Mouse (Mus musculus) gonadal fat pad, adult 2 months (tissue): ENCODE data around the gene Tmem52b. TPM values are rescaled to one million over a fixed set of nuclear protein-coding genes. Genes with fewer than 3 reads are reported as not detected.
A peak's percentile ranks its signal among the peaks of the same experiment; 100 is the strongest.

Source experiments
- DNase-seq: peaks from one replicate; pipeline ENCODE4 v3.0.0-alpha.2; 2012; ENCODE audit warnings: low read depth
- polyA plus RNA-seq: library from polyadenylated mRNA; depleted of rRNA; stranded (reverse); fragments of >200 nt; gene quantifications from 2 replicates; pipeline ENCODE4 v1.2.3, GENCODE M21; 2012; rRNA removed

The Tmem52b gene
- polyA plus RNA-seq, 1 experiment: 0.07 TPM

DNA sequence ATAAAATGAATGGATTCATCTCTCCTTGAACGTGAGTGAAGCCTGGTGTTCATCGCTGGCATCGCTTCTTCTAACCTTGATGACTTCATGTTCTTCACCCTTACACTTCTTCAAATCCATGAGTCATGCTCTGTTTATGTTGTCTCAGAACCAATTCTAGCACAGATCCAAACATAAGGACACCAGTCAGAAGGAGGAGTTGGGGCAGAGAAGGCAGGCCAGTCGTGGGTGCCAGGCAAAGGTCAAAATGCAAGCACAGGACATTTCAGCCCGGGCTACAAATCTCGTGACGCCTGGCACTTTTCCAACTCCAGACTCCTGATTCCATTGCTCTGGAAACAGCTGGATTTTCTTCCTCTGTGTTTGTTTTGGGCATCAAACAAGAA is 20.2 kb downstream of the Tmem52b start:
- peak; percentile 78 for DNase-seq

DNA sequence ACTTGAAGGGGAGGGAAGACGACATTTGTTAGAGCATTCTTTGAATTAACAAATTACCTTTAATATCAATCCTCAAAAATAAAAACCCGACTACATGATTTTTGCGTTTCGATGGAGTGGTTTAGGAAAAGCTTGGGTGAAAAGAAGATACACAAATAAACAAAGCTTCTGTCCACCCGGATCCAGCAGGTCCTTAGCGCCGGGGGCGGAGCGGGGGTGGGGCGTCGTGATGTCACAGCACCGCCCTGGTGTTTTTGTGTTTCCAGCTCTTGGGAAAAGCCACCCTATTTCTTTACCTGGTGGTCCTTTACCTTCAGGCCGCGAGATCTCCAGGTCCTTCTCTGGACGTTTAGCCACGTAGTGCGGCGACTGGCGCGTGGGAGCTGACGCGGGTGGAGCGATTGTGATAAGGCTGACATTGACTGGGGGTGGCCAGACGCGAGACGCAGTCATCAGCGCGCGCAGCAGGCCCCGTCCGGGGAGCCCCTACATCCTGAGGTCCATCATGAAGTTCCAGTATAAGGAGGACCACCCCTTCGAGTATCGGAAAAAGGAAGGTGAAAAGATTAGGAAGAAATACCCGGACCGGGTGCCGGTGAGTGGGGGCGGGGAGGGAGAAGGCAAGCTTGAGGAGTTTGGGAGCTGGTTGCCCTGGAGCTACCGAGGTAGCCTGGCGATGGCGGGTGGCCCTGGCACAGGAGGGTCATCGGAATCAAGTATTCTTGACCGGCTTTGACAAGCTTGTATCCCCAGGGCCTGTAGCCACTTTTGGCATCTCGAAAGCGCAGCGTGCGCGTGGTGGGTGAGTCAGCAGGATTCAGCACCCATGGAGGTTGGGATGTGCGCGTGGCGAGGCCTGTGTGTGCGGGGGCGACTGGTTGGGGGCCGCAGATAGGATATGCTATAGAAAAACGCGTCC is 20.8 kb downstream of the Tmem52b start, which contains the start of gene Gabarapl1:
Gabarapl1 (plus strand) TSS at position 219 of the 919 bp plus-strand sequence.
- DNase-seq: no peak

DNA sequence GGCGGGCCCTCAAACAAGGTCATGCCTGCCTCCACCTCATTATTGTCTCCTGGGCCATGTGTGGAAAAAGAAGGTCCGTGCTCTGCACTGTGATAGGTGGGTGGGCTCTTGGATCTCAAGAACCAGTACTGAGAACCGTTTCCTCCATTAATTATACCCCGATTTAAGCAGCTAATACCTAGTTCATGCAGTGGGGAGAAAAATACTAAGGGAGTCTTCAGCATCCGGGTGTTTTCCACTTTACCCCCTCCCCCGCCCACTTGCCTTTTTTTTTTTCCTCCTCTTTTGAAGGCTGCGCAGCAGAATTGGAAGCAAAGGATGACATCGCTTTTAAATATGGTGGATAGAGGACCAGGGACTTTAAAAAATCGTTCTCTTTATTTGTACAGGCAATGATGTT is 21.7 kb downstream of the Tmem52b start:
- no peak for DNase-seq

DNA sequence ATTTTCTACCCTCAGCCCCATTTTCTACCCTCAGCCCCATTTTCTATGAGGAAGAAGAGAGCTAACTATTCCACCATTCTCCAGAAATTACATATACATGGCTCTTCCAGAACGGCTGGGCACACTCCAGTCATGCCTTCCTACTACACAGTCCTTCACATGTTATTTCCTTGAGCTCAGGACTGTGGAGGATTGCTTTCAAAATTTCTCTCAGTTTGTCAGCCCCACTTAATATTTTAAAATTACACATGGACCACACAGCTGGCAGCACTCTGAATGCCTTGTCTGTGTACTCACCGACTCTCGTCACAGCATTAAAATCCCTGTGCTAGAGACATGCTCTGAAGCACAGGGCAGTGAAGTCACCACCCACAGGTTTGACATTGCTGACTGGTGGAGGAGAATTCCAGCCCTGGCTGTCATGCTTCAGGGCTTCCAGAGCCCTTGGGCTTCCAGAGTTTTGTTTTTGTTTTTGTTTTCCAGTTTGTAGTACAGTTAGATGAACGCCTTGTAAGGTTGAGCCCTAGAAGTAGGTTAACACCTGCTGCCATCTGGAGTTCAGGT is 22.4 kb downstream of the Tmem52b start:
- no peak for DNase-seq

DNA sequence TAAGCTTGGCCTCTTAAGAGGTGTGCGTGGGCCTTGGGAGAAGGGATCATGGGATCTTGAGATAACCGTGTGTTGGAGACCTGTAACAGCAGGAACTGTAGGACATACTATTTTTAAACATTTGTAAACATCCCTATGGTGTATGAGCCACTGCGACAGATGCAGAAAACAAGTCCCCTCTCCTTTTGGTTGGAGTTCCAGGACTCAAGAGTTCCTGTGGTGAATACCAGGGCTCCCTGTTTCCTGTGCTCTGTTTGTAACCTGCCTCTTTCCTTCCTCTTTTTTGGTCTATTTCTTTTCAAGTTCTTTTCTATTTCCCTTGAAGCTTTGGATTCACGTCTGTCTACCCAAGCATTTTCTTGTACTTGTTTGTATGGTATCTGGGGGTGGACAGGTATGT is 23.4 kb downstream of the Tmem52b start:
- no peak for DNase-seq

DNA sequence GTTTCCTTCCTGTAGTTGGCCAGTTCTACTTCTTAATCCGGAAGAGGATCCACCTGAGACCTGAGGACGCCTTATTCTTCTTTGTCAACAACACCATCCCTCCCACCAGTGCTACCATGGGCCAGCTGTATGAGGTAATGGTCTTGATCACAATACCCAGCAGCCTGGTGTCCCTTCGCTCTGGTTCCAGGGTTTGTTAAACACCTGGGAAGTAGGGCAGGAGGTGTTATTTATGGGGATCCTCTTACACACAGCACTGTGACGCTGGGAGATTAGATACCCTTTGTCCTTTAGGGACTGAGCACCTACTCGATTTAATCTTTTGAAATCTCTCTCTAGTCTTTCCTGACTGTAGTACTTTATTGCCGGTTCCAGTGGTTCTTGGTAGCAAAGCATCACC is 26.2 kb downstream of the Tmem52b start:
- no peak for DNase-seq

DNA sequence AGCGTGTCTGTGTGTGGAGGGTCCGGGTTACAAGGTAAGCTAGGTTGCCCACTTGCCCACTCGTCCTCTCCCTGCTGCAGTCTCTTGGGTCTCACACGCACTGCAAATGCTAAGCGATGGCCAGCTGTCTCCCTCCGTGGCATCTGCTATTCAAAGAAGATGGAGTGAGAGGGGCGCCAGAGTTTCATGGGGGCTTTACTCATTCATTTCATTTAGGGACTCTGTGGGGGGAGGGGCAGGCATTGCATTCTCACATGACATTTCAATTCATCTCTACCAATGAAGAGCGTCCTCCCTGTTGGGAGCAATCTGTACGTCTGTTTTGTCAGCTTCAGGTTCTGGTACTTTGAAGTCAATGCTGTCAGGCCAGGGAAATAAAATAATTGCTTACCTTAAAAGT is 29.6 kb downstream of the Tmem52b start:
- DNase-seq: no peak

DNA sequence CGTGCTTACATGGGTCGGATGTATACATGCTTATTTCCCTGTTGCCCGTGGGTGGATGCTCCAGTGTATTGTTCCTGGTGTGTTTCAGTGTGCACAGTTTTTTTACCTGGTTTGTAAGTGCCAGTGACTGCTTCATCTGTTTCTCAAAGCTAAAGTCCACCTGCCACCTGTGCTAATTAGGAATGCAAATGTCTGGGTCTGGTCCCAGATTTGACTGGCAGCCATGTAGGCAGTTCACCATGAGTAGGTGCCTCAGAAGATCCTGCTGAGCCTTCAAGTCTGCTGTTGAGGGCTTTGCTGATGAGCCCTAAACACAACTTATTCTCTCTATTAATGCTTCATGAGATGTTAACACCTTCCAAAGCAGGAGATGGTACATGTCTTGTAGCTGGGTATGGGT is 30.2 kb downstream of the Tmem52b start:
- no peak for DNase-seq

DNA sequence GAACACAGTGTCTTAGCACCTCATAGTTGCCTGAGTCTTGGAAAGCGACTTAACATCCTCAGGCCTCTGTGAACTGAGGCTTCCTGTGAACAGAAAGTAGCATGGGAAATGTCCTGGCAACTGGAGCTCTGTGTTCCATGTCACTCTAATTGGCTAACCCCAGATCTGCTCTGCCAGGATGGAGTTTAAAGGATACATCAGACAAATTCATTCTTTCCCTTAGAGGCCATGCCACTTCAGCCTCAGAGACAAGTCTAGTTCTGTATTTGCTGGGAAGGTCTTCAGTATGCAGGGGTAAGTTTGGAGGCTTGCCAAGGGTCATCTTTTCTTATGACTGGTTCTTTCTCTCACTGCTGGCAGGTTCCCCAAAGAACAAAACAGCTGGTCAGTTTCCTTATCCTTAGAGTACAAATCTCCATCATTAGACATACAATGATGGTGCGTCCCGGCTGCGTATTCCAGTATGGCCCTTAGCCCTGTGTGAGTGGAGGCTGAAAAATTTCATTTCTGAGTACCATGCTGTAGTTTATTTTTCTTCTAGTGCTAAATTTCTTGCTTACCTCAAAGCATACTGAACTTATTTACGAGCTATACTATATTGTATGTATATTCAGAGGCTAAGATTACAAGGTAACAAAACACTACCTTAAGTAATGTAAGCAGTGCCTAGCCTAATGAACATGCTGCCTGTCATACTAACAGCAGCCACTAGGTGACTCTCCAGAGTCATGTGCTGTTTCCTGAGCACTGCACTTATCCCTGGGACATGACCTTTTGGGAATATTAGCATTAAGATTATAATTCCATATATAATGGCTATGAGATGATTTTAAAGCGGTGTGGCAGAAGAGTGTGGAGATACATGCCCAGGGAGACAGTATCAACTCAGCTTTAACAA is 31.6 kb downstream of the Tmem52b start:
- no peak for DNase-seq

DNA sequence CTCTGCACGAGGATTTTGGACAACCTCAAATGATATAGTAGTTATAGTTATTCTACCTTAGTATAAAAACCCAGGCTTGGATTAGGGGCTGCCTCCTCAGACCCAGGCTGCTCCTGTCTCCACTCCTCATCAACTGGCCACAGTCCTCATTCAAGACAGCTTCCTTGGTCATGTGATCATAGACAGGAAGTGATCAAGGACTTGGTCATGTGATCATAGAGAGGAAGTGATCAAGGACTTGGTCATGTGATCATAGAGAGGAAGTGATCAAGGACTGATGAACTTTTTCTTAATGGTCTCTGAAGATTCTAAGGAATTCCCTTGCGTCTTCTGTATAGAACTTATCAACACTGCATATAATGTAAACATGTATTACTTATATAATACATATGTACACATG is 34.9 kb downstream of the Tmem52b start:
- DNase-seq: no peak

DNA sequence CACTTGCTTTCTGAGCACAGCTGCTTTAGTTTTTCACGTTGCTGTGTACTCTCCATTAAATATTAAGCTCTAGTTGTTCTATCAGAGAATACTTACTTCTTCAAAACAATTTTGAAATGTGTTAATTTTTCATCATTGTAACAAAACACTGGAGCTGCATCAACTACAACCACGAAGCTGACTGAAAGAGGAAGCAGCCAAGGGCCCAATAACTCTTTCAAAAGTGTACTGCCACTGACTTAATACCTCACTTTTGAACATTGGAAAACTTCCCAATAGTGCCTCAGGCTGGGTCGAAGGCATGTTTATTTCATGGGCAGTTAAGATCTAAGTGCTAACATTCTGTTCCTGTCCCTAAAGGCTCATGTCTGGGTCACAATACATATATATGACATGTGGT is 35.7 kb downstream of the Tmem52b start:
- no peak for DNase-seq

DNA sequence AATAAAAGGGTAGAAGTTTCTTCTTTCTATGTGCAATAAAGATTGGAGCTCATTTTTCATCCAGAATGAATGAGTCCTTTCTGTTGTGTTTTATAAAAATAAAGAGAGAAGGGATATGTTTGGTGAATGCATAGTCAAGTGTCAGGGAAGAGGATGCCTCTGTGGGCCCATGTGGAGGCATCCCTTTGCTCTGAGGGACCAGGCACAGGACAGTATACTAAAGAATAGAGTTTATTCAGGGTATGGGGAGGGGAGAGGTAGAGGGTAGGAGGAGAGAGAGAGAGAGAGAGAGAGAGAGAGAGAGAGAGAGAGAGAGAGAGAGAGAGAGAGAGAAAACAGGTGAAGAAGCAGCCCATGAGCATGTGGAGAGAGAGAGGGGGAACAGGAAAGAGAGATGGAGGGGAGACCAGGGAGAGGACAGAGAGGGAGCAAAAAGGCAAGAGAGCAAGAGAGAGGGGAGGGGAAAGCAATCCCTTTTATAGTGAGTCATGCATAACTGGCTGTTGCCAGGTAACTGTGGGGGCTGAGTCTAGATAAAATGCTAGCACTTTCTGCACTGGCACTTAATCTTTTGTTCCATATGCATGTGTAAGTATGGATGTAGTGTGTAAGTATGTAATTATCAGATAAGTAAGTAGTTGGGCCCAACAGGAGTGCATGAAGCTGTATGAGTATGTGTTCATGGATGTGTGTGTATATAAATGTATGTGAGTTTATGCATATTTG is 45.1 kb downstream of the Tmem52b start:
- DNase-seq: no peak

DNA sequence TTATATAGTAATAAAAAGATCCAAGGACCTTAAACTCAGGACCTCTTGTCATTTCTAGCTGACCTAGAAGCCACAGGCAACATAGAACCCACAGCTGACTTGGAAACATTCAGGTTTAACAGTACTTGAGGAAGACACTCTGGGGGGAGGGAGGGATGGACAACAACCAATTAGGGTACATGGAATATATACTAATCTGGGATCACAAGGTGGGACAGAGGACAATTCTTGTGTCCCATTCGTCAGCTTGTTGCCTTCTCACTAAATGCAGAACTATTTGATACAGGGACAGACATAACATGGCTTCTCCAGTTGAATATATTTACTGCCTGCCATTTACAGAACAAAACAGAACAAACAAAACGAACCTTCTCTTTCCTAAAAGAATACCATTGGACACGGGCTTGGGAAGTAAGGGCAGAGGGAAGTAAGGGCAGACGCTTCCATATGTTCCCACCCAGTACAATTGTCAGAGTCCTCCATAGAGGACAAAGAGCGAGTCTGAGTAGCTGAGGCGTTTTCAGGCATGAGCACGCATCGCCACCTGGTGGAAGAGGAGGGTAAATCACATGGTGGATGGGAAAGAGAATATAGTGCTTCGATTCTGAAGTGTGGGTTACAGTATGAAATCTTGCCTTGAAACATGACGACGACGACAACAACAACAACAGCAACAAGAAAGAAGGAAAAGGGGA is 46.7 kb downstream of the Tmem52b start:
- no peak for DNase-seq

DNA sequence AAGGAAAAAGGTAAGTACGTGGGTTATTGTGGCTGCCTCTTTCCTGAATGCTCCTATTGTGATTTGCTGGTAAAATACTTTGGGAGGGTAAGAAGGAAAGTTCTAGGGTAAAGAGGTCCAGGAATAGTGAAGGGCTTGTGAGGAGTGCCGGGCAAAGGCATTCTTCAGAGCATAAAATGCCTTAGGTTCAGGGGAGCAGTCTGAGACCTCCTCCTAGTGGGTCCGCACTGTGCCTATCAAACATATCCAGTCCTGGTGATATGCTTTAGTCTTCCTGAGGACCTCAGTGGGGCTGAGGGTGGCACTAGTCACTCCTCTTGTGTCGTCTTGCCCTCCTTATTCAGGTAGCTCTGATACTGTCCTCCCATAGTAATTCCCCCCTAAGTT is 47.3 kb downstream of the Tmem52b start:
- DNase-seq: no peak

DNA sequence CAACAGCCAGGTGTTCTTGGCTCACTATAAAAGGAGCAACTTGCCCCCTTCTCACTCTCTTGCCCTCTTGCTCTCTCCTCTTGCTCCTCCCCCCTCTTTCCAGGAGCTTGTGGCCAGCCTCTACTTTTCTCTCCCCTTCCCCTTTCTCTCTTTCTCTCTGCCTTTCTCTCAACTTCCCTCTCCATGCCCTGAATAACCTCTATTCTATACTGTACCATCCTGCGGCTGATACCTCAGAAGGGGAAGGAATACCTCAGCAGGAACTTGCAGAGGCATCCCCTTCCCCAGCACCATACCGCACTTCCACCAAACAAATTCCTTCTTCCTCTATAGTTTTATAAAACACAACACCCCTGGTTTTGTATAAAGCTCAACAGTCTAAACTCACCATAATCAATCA is 52.9 kb downstream of the Tmem52b start:
- no peak for DNase-seq

Other genes with a start within 250 kb of the Tmem52b start
- 0.16 and 0.47 TPM in 2 replicates for gene Cd69, start 237.1 kb upstream of the Tmem52b start, polyA plus RNA-seq
- gene 4922502D21Rik, start 180.8 kb upstream of the Tmem52b start, polyA plus RNA-seq: 1.5 and 2.9 TPM in 2 replicates
- gene Clec12a, start 169.9 kb upstream of the Tmem52b start, polyA plus RNA-seq: 2.1 and 2.7 TPM in 2 replicates
- 0.09 and 0.20 TPM in 2 replicates for gene Clec12b, start 126.7 kb upstream of the Tmem52b start, polyA plus RNA-seq
- not detected in 2 replicates for gene Clec1b, start 115.3 kb upstream of the Tmem52b start, polyA plus RNA-seq
- gene Clec9a, start 103.7 kb upstream of the Tmem52b start, polyA plus RNA-seq: 0.78 and 0.98 TPM in 2 replicates
- 1.2 and 2.3 TPM in 2 replicates for gene Clec1a, start 60.6 kb upstream of the Tmem52b start, polyA plus RNA-seq
- 0.15 and 0.16 TPM in 2 replicates for gene Olr1, start 5.4 kb upstream of the Tmem52b start, polyA plus RNA-seq
- 103 and 116 TPM in 2 replicates for gene Gabarapl1, start 20.6 kb downstream of the Tmem52b start, polyA plus RNA-seq
- gene Klre1, start 65.3 kb downstream of the Tmem52b start, polyA plus RNA-seq: 0.18 and 0.20 TPM in 2 replicates
- gene Klrd1, start 79.2 kb downstream of the Tmem52b start, polyA plus RNA-seq: 0.16 and 0.37 TPM in 2 replicates
- 0.47 and 0.58 TPM in 2 replicates for gene Klrk1, start 111.3 kb downstream of the Tmem52b start, polyA plus RNA-seq
- gene Klrc3, start 130.8 kb downstream of the Tmem52b start, polyA plus RNA-seq: 0.34 TPM in 1 of 2 replicates, not detected in the other
- 0.16 TPM in 1 of 2 replicates, not detected in the other for gene Klrc2, start 148.1 kb downstream of the Tmem52b start, polyA plus RNA-seq
- 0.43 and 0.55 TPM in 2 replicates for gene Klrc1, start 166.4 kb downstream of the Tmem52b start, polyA plus RNA-seq
- 0.15 TPM in 1 of 2 replicates, not detected in the other for gene Klri1, start 204.6 kb downstream of the Tmem52b start, polyA plus RNA-seq
- gene Klri2, start 227.9 kb downstream of the Tmem52b start, polyA plus RNA-seq: 0.08 TPM in 1 of 2 replicates, not detected in the other